Mouse (Mus musculus) kidney, adult 2 months (tissue): Measurements from ENCODE around the gene Tsc1.

Source experiments
- CTCF ChIP-seq: fragments of 200-500 bp; conservative IDR thresholded peaks from 2 replicates; pipeline ENCODE4 v1.5.1; 2011; ENCODE audit warnings: low read depth, mild to moderate bottlenecking, control low read depth, low read length, moderate library complexity, mixed read lengths; ENCODE audit not compliant: insufficient read depth, insufficient read length
- POLR2A ChIP-seq: fragments of 200-500 bp; IDR thresholded peaks from one replicate; pipeline ENCODE4 v1.6.1; 2011; ENCODE audit warnings: low read depth, low read length, control low read depth

- no peak for TF ChIP-seq CTCF
- no peak for TF ChIP-seq POLR2A
Observed at GRCm38 (mm10) chr2:28601720-28602590, 39.1 kb upstream of the Tsc1 start.
